Mouse (Mus musculus) spleen, adult 18-20 months (tissue): ENCODE measurements at regions not wholly inside any gene's neighbourhood (a gene's known extent, or its start where the extent isn't known, plus 50 kb on each side); places are given as distances from the start of the nearest gene placed in this dataset.

Experiments used
- DNase-seq, 2 experiments: peaks; one replicate each; pipeline ENCODE4 v3.0.0; 2022; ENCODE audit warnings: mixed read lengths in 2 of 2

DNA sequence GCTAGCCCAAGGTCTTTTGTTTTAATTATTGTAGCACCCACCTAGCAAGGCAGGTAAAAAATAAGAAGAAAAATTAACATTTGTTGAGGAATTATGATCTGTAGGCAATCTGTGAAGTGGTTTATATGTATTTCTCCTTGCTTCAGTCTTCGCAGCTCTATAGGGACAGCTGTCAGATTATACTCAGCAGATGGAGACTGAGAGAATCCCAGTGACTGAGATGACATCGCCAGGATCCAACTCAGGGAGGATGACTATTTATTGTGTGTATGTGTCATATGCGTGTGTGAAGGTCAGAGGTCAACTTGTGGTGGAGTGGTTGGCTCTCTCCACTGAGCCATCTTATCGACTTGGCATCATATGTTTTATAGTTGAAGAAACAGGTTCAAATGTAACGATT lies 362.0 kb upstream of the Chd6 start:
- DNase-seq, result no peak

- no peak for DNase-seq
Measured at GRCm38 (mm10) chr2:161470025-161470424, 361.1 kb upstream of the Chd6 start.

DNA sequence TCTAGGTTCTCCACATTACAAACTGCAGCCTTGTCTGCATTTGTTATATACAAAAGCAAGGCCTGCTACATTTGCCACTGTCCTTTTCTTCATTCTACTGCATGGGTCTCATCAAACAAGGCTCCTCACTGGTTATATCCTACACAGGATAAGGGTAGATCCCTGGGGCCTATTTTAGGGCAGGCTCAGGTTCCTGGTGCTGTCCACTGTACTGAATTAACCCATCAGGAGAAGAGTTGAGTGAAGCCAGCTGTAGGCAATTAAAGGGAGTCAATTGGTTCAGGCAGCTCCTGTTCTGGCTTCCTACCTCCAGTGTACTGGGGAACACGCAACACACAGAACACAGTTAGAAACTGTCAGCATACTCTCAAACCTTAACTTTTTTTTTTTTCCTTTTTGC lies 358.2 kb upstream of the Chd6 start:
- DNase-seq, result no peak

- no peak for DNase-seq
Measured at GRCm38 (mm10) chr2:161460600-161460999, 351.7 kb upstream of the Chd6 start.

DNA sequence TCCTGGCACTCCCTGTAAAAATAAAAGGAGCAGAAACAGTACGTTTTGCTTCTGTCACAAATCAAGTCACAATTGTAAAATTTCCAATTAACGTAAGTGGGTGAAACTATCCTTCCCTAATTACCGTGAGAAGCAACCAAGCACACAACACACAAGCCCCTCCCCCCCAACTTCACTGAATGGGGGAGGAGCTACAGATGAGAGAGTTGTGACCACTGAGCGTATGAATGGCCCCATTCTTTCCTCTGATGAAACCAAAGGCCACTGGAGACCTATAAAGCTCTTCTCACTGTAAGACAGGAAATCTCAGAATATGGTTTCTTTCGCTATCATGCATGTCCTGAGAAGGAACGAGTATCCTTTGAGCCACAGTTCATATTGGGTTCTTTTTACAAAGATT lies 345.6 kb upstream of the Chd6 start:
- DNase-seq, result no peak

GRCm38 (mm10) chr2:161433816-161434215 lies 324.9 kb upstream of the Chd6 start:
- no peak for DNase-seq

- DNase-seq, result no peak
Measured at GRCm38 (mm10) chr2:161429294-161429693, 320.4 kb upstream of the Chd6 start.

DNA sequence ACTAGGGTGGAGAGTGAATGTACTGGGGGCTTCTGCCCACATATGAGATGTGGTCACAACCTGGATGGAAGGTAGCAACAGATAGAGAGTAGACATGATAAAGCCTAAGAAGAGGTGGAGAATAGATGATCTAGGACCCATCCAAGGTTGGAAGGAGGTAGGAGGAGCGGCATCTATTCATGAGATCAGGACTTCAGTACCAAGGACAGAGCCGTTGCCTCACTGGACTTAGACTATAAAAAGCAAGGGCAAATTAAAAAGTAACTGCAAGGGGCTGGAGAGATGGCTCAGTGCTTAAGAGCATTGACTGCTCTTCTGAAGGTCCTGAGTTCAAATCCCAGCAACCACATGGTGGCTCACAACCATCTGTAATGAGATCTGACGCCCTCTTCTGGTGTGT lies 316.7 kb upstream of the Chd6 start:
- DNase-seq, result no peak

DNA sequence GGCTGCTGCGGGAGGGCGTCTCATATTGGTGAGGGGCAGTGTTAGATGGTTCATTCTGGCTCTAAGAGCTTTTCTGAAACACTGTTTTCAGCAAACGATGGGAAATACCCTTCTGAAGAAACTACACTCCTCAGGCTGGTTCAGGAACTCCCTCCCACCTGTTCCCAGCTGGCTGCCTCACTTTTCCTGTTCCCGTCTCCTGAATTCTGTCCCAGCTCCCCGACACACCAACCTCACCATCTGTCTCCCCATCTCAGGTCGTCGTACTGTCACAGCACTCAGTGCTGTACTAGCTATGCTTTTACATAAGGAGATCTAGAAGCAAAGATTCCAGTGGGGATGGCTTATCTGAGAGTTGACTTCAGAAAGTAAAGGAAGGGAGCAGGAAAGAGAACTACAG lies 309.2 kb upstream of the Chd6 start:
- no peak for DNase-seq

DNA sequence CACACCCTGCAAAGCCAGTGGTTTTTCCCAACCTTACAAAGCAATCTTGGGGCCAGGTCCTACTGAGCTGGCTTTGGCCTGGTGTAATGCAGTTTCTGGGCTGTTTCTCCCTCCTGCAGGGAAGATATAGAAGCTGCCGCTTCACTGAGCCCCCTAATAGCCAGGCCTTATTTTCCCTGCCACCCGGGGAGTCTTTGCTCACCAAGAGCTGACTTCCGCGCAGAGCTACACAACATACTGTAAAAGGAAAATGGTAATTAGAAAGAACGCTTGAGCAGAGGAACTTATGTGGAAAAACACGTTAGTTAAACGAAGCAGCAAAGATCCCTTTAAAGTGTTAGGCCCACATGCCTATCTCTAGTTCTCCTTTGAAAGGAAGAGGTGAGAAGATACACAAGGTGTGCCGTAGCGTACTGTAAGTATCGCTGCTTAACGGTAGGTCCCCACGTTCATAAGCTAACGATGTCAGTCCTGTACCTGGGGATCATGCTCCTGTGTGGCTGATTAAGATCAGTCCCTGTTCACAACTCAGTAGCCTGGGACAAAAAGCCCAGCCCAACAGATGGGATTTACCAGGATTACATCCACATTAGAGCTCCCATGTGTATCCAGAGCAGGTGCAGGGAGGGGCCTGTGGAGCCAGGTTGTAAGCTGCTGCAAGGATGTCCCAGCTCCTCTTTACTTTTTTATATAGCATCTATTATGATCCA lies 307.5 kb upstream of the Chd6 start:
- DNase-seq, result no peak

- DNase-seq, result no peak
Measured at GRCm38 (mm10) chr2:161408306-161408705, 299.4 kb upstream of the Chd6 start.

- no peak for DNase-seq
Measured at GRCm38 (mm10) chr2:161405847-161406384, 297.0 kb upstream of the Chd6 start.

DNA sequence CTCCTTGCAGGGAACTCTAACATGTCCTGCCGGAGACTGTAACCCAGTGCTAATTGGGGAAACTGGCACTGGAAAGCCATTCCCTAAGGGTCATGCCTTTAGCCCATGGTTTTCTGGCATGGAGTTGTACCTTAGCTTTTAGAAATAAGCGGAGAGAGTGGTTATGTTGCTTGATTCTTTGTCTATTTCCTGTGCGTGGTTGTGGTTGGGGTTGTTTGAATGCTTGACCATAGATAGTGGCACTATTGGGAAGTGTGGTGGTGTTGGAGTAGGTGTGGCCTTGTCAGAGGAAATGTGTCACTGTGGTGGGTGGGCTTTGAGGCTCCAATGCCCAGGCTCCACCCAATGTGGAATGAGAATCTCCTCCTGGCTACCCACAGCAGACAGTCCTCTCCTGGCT lies 289.2 kb upstream of the Chd6 start:
- DNase-seq, result no peak

- no peak for DNase-seq
Measured at GRCm38 (mm10) chr2:161390954-161391690, 282.2 kb upstream of the Chd6 start.

DNA sequence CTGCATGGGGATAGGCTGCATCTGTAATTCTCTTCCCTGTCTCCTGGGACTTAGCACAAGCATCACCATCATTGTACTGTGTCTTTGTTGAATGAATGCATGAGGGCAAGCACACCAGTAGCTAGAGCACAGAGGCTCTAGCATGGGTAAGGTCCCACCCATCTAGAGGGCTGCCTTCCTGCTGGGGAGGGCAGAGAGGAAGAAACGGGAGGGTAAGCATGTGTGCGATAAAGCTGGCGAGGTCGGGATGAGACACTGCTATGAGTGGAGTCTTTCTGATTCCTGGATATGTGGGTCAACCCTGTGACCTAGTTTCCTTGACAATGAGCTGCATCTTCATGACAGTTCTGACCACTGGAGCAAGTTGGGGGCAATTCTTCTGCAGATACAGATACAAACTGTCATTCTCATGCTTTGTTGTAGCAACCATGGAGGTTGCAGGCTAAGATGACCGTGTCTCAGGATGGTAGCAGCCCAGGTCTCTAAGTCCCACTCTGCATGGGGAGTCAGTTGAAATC lies 280.5 kb upstream of the Chd6 start:
- no peak for DNase-seq

GRCm38 (mm10) chr2:161387054-161387453 lies 278.2 kb upstream of the Chd6 start:
- DNase-seq, result no peak

DNA sequence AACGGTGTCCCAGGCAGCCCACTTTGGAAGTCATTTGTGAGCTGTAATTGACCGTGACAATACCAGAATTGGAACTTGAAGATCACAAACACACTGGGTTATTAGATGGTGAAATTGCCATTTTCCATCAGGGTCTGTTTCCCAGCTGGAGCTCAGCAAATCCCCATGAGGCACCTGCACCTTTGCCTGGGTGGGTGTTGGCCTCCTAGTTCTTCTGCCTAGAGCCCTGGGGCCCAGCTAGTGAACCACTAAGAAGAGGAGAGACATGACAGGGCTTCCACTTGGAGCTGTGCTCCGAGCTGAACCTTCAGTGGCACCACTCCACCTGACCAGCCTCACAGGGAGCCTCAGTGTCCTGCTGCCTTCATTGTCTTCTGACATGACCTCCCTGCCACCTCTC lies 273.5 kb upstream of the Chd6 start:
- DNase-seq, result no peak

GRCm38 (mm10) chr2:161378313-161378712 lies 269.4 kb upstream of the Chd6 start:
- DNase-seq, result no peak

DNA sequence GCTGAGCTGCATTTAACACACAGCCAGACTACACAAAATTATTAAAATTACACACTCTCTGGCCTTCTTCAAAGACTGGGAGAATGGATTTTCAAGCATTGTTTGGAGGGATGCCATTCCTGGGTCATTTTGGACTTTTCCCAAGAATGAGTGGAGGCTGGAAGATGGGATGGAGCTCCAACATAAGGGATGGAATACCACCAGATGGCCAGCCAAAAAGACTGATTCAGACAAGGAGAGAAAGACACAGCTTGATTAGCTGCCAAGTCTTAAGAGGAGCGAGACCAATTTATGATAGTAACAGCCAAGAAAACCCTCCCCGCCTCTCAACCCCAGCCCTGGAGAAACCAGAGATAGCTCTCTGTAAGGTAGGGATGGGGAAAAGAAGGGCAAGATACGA lies 253.4 kb upstream of the Chd6 start:
- no peak for DNase-seq

DNA sequence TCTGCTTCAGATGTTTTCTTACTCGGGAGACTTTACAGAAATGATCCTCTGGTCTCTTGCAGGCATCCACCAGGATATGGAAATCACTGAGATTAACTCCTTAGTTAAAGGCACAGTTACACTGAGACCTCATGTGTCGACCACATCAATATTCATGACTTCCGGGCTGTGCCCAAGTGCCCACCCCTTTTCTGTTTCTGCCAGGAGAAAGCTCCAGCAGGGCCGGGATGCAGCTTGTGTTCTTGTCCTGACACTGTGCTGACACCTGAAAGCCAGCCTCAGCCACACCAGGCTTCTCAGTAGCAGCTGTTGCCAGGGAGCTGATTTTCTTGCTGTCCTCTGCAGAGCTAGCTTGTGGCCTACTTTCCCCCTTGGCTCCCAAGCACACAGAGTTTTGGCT lies 240.2 kb upstream of the Chd6 start:
- no peak for DNase-seq

GRCm38 (mm10) chr2:161344018-161344417 lies 235.1 kb upstream of the Chd6 start:
- DNase-seq, result no peak

DNA sequence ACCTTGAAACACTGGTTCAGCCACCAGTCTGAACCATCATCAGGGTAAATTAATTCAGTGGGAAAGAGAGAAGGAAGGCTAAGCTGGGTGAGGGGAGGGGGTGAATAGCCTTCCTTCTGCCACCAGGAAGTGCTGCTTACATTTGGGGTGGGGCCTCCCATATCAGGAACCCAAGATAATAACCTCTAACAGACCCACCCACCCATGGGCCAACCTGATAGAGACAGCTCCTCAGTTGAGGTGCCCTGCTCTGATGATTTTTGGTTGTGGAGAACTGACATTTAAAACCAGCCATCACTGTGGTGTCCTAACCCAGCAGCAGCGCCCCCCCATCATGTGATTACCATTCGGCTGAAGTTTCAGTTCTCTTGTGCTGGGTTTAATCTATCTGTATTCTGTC lies 233.8 kb upstream of the Chd6 start:
- no peak for DNase-seq

DNA sequence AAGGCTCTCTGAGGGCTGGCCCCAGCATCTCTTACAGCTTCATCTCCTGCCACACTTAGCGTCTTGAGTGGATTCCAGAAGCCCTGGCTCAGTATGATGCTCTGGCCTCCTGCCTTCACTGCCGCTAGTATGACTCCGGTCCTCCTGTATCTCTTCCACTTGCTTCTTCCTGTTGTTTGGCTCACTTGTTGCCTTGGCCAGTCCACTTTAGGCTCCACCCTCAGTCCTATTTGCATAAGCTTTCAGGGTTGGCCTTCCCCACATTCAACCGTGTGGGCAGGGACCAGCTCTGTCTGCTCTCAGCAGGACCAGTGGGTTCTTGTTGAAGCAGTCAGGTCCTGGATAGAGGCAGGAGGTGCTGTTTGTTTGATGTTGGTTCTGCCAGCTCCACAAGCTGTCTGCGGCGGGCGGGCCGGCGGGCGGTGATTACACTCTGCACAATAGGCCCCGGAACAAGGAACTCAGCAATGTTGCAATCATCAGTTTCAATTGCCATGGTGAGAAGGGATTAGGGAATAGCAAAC lies 232.6 kb upstream of the Chd6 start:
- no peak for DNase-seq

DNA sequence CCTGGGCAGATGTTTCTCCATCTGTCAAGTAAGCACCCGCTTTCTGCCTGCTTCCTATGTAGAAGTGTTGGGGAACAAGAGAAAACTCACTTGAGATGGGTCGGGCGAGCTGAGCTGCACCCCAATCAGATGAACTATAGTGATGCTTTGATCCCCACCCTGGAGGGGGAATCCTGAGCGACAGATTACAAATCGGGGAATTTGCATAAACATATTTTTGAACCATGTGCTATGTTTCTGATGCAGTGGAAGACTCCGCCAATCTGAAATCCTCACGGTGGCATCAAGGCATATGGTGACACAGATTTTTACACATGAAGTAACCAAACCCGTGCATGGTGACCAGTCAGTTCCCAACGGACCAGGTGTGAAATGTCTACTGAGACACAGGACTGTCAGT lies 231.4 kb upstream of the Chd6 start:
- DNase-seq, result no peak
